Mouse (Mus musculus) bone marrow macrophage, adult 2 months (primary cell): Measurements from ENCODE around the gene Dnph1. TPM values are rescaled to one million over a fixed set of nuclear protein-coding genes. Genes with fewer than 3 reads are reported as not detected.

ENCODE experiments used
- H3K27ac ChIP-seq: 2 replicates; pipeline ENCODE4 v1.5.1; 2012; ENCODE audit warnings: low read depth, low read length; ENCODE audit not compliant: insufficient read depth
- H3K4me1 ChIP-seq: 2 replicates; pipeline ENCODE4 v1.6.1; 2012; ENCODE audit warnings: low read length; ENCODE audit not compliant: control insufficient read depth, insufficient read depth
- H3K4me3 ChIP-seq: 2 replicates; pipeline ENCODE4 v1.5.1; 2012; ENCODE audit warnings: mild to moderate bottlenecking, low read length, moderate library complexity; ENCODE audit not compliant: insufficient read depth
- CTCF ChIP-seq: IDR thresholded peaks from 2 replicates; pipeline ENCODE4 v1.5.1; 2012; ENCODE audit warnings: low read depth, mild to moderate bottlenecking, low read length, moderate library complexity
- POLR2A ChIP-seq: IDR thresholded peaks from 2 replicates; pipeline ENCODE4 v1.6.1; 2012; ENCODE audit warnings: mild to moderate bottlenecking, low read depth, low read length, borderline replicate concordance
- polyA plus RNA-seq: library from polyadenylated mRNA; stranded (reverse); fragments of >200 nt; gene quantifications from 2 replicates; pipeline ENCODE4 v1.2.4, GENCODE M21; 2012; ENCODE audit not compliant: missing spikeins, insufficient read depth, insufficient read length

Gene Dnph1
- polyA plus RNA-seq: 5.7 and 9.0 TPM in 2 replicates

- TF ChIP-seq CTCF (no peak), POLR2A (no peak)
- peaks cover 9% of the 10 kb centered on the region for H3K4me1 ChIP-seq
- no peak within 1 kb of the TSS for H3K27ac ChIP-seq
Observed at GRCm38 (mm10) chr17:46496623-46497434, at the start of gene Dnph1. Dnph1 (plus strand) TSS chr17:46496711.

GRCm38 (mm10) chr17:46452683-46453082 is 43.8 kb upstream of the Dnph1 start:
- Histone ChIP-seq H3K4me3 (no peak overlapping the region), H3K27ac (no peak overlapping the region), H3K4me1 (no peaks in the 10 kb centered on the region)
- no peak for TF ChIP-seq CTCF
- no peak for TF ChIP-seq POLR2A

More at GRCm38 (mm10) chr17:46496623-46497434, at the start of gene Dnph1:
- H3K4me3 ChIP-seq: peak within 1 kb of the TSS; percentile 92

GRCm38 (mm10) chr17:46453302-46453948 is 43.1 kb upstream of the Dnph1 start:
- TF ChIP-seq CTCF (no peak), POLR2A (no peak)
- no peaks in the 10 kb centered on the region for H3K4me1 ChIP-seq

GRCm38 (mm10) chr17:46453970-46454411 is 42.5 kb upstream of the Dnph1 start:
- no peak overlapping the region for H3K4me3 ChIP-seq
- no peaks in the 10 kb centered on the region for H3K4me1 ChIP-seq
- TF ChIP-seq POLR2A (no peak), CTCF (no peak)
- no peak overlapping the region for H3K27ac ChIP-seq

More at GRCm38 (mm10) chr17:46453302-46453948, 43.1 kb upstream of the Dnph1 start:
- H3K4me3 ChIP-seq: no peak overlapping the region
- H3K27ac ChIP-seq: no peak overlapping the region

- TF ChIP-seq CTCF (no peak), POLR2A (no peak)
- H3K4me3 ChIP-seq: no peak overlapping the region
Observed at GRCm38 (mm10) chr17:46454539-46454938, 42.0 kb upstream of the Dnph1 start.

GRCm38 (mm10) chr17:46455110-46455691 is 41.3 kb upstream of the Dnph1 start:
- TF ChIP-seq CTCF (no peak), POLR2A (no peak)
- no peaks in the 10 kb centered on the region for H3K4me1 ChIP-seq
- H3K4me3 ChIP-seq: no peak overlapping the region
- no peak overlapping the region for H3K27ac ChIP-seq

More at GRCm38 (mm10) chr17:46454539-46454938, 42.0 kb upstream of the Dnph1 start:
- Histone ChIP-seq H3K27ac (no peak overlapping the region), H3K4me1 (no peaks in the 10 kb centered on the region)

- no peak for TF ChIP-seq POLR2A
- TF ChIP-seq CTCF: peak; percentile 34; the same call in 1 of the 2 replicates
- Histone ChIP-seq H3K27ac (no peak overlapping the region), H3K4me1 (no peaks in the 10 kb centered on the region), H3K4me3 (no peak overlapping the region)
Observed at GRCm38 (mm10) chr17:46457791-46458190, 38.7 kb upstream of the Dnph1 start.

- Histone ChIP-seq H3K27ac (no peak overlapping the region), H3K4me3 (no peak overlapping the region), H3K4me1 (no peaks in the 10 kb centered on the region)
- TF ChIP-seq CTCF: no peak
- no peak for TF ChIP-seq POLR2A
Observed at GRCm38 (mm10) chr17:46458439-46458838, 38.1 kb upstream of the Dnph1 start.

- TF ChIP-seq CTCF (no peak), POLR2A (no peak)
- Histone ChIP-seq H3K4me3 (peak overlapping the region; percentile 48), H3K27ac (no peak overlapping the region), H3K4me1 (no peaks in the 10 kb centered on the region)
Observed at GRCm38 (mm10) chr17:46460673-46461072, 35.8 kb upstream of the Dnph1 start.

GRCm38 (mm10) chr17:46461347-46461746 is 35.2 kb upstream of the Dnph1 start:
- TF ChIP-seq CTCF (no peak), POLR2A (no peak)
- H3K4me3 ChIP-seq: peak overlapping the region; percentile 48

More at GRCm38 (mm10) chr17:46461347-46461746, 35.2 kb upstream of the Dnph1 start:
- Histone ChIP-seq H3K4me1 (no peaks in the 10 kb centered on the region), H3K27ac (no peak overlapping the region)
